Mouse (Mus musculus) spleen, postnatal 14 days (tissue): Measurements from ENCODE around the gene Zfp800.

Source experiments
- DNase-seq, 2 experiments: peaks; one replicate each; pipeline ENCODE4 v3.0.0; 2021 to 2022; ENCODE audit warnings: low spot score in 2 of 2

Zfp800 gene

GRCm38 (mm10) chr6:28203454-28203853 is 194.4 kb downstream of the Zfp800 start:
- DNase-seq = no peak

- DNase-seq = no peak
Observed at GRCm38 (mm10) chr6:28202833-28203232, 195.0 kb downstream of the Zfp800 start.

GRCm38 (mm10) chr6:28193901-28194300 is 203.9 kb downstream of the Zfp800 start:
- no peak for DNase-seq

- DNase-seq = no peak
Observed at GRCm38 (mm10) chr6:28191935-28192334, 205.9 kb downstream of the Zfp800 start.
